Mouse (Mus musculus) testis, adult 2 months (tissue): ENCODE measurements around the gene Mypn.

Source experiments
- CTCF ChIP-seq: fragments of 200-500 bp; IDR thresholded peaks from 2 replicates; pipeline ENCODE4 v1.5.1; 2012; ENCODE audit warnings: low read depth, mild to moderate bottlenecking, inconsistent platforms, low read length, moderate library complexity; ENCODE audit not compliant: control insufficient read depth, insufficient read depth, insufficient replicate concordance
- POLR2A ChIP-seq: fragments of 200-500 bp; IDR thresholded peaks from 2 replicates; pipeline ENCODE4 v1.6.1; 2012; ENCODE audit warnings: low read depth, mild to moderate bottlenecking, inconsistent platforms, low read length, moderate library complexity; ENCODE audit not compliant: control insufficient read depth

- TF ChIP-seq CTCF = no peak
- no peak for TF ChIP-seq POLR2A
Observed at GRCm38 (mm10) chr10:63172089-63172488, 31.7 kb downstream of the Mypn start.
